Mouse (Mus musculus) heart, postnatal 25 days (tissue): ENCODE data around the gene Kazald1. TPM values are rescaled to one million over a fixed set of nuclear protein-coding genes. Genes with fewer than 3 reads are reported as not detected.

Experiments used
- DNase-seq: peaks from one replicate; pipeline ENCODE4 v3.0.0; 2022; ENCODE audit warnings: low spot score
- intact Hi-C: fragments of 180-260 bp; cut with DNase I; formaldehyde crosslinking; loops from one replicate; pipeline ENCODE4 v1.15.1; 2025
- total RNA-seq, 2 experiments: library from RNA; stranded (reverse); gene quantifications; 2 replicates each; pipeline ENCODE4 v1.2.3; 2021

The Kazald1 gene
- total RNA-seq, 2 experiments from 2014 or later, result 3.8 to 5.2 TPM

DNA sequence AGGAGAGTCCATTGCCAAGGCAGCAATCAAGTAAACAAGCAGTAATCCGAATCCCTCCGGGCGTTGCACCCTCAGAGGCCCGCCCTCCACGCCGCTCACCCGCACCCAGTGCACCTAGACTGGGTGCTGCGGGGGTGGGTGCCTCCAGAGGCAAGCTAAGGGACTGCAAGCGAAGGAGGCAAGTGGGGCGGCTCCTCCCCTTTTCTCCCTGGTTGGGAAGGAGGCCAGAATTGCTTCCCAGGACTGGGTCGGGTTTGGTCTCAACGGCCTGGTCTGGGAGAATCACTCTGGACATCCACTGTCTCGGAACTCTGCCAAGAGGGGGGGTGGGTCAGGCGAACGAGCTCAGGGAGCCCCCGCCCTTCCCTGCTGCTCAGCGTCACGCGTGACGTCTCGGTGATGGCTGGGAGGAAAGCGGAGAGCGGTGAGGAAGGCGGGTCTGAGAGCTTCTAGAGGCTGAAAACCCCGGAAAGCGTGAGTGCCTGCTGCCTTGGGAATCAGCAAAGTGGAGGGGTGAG is 27.6 kb upstream of the Kazald1 start, which contains the start of gene Sfxn3:
Gene Sfxn3, plus strand, starts transcription at position 87 of the 518 bp plus-strand sequence.
- intact Hi-C loops, result no loop called here
- peak; percentile 94 for DNase-seq

GRCm38 (mm10) chr19:45047935-45048643 is 27.0 kb upstream of the Kazald1 start:
- peak; percentile 66 for DNase-seq
- intact Hi-C loops, result no loop called here

- intact Hi-C loops, result no loop called here
- DNase-seq, result no peak
These were observed 26.2 kb upstream of the Kazald1 start for GRCm38 (mm10) chr19:45048644-45049365.

DNA sequence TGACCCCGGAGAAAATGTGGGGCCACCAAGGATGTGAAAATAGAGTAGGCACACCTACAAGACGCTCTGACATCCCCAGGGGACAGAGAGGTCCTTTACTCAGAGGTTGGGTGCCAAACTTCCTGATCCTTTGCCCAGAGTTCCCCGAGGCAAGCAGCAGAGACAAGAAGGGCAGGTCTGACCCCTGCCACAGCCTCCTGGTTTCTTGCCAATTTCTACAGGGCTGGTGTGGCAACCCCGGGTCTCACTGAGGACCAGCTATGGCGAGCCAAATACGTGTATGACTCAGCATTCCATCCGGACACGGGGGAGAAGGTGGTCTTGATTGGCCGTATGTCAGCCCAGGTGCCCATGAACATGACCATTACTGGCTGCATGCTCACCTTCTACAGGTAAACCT is 25.5 kb upstream of the Kazald1 start:
- intact Hi-C loops, result no loop called here
- no peak for DNase-seq

DNA sequence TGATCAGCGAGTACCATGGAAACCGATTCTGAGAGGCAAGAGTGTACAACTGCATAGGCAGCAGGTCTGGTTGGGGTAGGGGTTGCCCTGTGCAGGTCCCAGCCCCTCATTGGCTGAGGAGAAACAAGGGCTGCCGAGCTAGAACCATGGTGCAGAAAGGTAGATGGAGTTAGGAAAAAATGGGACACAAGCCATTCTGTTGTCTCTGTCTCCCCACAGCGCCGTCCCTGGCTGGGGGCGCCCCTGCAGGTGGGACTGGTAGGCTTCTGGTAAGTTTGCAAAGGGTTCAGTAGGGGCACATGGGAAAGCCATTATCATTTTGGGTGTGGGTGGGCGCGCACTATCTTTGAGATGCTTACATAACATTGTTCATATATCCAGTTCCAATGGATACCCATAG is 21.6 kb upstream of the Kazald1 start:
- intact Hi-C loops, result no loop called here
- no peak for DNase-seq

DNA sequence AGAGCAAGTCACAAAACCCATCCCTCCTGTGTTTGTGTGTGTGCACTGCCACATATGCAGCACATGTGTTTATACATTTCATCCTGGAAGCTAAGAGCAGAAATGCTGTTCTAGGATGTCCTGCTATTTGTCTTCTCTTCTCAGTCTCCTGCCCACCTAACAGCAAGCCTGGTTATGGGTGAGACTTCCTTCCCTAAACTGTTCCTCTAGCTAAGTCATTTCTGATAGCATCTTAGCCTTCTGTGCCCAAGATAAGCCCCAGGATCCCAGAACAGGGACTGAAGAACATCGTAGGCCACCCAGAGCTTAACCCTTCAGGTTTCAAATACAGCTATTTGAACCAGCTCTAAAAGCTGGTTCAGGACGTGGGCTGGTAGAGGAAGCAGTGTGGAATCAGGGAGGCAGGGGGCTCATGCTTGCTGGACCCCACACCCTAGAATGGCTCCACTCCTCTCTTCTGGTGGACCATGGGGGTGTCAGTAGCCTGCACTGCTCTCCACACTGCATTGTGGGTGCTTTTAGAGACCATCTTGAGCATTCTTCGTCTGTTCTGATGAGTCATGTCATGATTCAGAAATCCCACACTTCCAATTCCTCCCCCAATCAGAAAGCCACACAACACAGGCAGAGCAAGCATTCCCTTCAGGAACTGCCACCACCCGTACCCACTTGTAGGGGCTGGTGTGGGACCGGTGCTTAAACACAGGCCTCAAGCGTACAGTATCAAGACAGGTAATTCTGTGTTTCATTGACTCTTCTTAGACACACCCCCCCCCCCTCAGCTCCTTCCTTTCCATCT is 19.9 kb upstream of the Kazald1 start:
- intact Hi-C loops, result no loop called here

GRCm38 (mm10) chr19:45056364-45056763 is 18.7 kb upstream of the Kazald1 start:
- intact Hi-C loops, result no loop called here
- DNase-seq, result no peak

More for the DNA sequence above, 19.9 kb upstream of the Kazald1 start:
- no peak for DNase-seq

DNA sequence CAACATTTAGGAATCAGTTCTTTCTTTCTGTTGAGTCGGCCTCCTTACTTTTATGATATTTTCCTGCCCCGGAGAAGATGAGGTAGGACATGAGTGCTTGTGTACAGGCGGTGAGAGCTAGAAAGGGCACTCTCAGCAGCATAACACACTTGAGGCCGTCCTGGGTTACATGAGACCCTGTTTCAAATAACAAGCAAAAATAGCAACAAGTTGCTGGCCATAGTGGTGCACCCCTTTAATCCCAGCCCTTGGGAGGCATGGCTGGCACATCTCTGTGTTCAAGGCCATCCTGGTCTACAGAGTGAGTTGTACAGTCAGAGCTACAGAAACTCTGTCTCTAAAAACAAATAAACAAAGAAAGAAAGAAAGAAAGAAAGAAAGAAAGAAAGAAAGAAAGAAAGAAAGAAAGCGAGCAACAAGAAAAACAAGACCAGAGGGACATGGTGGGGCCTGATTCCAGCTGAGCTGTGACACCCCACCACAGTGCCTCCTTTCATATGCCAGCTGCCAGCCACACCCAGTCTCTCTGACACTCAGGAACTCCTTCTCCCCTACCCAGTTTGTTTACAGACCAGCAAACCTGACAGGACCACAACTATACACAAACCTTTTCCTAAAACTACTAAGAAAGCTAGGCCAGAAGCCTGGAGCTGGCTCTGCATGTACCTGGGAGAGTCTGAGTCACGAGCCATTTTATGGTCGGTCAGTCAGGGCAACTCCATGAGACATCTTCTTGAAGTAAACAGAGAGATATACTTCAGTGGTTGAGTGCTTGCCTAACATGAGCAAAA is 17.9 kb upstream of the Kazald1 start:
- DNase-seq, result no peak
- intact Hi-C loops, result no loop called here

DNA sequence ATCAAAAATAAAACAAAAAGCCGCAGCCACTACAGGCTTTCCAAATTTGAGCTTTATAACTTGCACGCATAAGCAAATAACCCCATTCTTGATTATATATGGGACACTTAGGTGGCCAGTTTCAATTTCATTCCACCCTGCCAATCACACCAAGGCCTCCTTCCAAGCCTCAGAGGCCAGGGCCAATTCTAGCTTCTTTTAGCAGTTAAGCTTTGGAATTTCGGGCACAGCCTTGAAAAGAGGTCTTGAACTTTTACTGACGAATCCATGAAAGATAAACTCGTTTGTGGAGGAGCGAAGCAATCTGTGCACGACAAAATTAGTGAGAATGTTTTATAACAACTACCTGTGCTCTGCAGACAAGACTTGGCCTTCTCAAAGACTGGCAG is 17.3 kb upstream of the Kazald1 start:
- no peak for DNase-seq
- intact Hi-C loops, result loop anchor here (2.0 kb wide), 1 partner anchor 17 kb away; the partner anchor contains the start of gene Kazald1

DNA sequence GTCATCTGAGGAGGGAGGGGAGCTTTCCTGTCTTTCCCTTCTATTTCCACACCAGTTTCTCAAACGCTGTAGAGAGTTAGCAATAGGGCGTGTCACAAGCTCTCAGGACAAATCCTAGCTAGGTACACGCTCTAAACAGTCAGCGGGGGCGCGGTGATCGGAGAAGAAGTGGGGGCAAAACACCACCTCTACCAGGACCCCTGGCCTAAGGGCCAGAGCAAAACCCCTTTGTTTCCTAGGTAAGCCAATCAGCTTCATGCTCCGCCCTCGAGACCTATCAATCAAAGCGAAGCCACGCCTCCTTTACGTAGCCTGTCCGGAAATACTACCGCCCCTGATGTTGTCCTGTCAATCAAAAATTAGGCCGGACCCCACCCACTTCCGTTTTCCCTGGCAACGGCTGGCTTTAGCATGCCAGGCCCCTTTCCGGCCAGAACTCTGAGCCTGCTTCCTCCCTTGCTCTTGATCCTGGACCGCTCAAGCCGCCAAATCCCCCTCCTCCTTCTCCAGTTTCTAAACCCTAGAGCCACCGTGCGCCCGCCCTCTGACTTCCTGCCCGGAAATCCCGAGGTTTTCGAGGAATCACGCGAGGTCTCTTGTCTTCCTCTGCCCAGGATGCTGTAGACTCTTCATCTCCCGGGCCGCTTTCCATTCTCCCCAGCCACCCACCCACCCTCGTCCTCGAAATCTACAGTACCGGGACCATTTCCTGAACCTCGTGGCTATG is 16.8 kb upstream of the Kazald1 start:
- DNase-seq, result peak; percentile 88
- intact Hi-C loops, result loop anchor here (2.0 kb wide), 1 partner anchor 17 kb away; the partner anchor contains the start of gene Kazald1

DNA sequence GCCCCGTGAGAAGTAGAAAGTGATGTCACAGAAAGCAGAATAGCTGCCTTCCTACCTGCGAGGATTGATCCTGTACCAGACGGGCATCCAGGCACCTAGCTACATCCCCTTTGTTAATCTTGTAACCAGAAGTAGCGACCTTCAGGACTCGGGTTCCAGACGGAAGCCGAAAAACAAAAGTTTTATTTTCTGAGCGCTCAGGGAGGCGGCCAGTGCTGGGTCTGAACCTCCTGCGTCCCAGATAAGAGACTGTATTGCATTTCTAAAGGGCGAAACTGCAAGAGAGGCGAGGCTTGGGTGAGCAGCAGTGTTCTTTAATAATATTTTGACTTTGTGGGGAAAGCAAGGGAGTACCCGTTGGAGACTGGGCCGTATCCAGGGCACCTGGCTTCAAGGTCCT is 16.2 kb upstream of the Kazald1 start:
- intact Hi-C loops, result loop anchor here (2.0 kb wide), 1 partner anchor 16 kb away; the partner anchor contains the start of gene Kazald1
- no peak for DNase-seq

GRCm38 (mm10) chr19:45063565-45064292 is 11.3 kb upstream of the Kazald1 start:
- DNase-seq, result no peak
- intact Hi-C loops, result no loop called here

GRCm38 (mm10) chr19:45065226-45065625 is 9.8 kb upstream of the Kazald1 start:
- DNase-seq, result no peak
- intact Hi-C loops, result no loop called here

- DNase-seq, result no peak
- intact Hi-C loops, result no loop called here
These were observed 7.9 kb upstream of the Kazald1 start for GRCm38 (mm10) chr19:45067170-45067569.

DNA sequence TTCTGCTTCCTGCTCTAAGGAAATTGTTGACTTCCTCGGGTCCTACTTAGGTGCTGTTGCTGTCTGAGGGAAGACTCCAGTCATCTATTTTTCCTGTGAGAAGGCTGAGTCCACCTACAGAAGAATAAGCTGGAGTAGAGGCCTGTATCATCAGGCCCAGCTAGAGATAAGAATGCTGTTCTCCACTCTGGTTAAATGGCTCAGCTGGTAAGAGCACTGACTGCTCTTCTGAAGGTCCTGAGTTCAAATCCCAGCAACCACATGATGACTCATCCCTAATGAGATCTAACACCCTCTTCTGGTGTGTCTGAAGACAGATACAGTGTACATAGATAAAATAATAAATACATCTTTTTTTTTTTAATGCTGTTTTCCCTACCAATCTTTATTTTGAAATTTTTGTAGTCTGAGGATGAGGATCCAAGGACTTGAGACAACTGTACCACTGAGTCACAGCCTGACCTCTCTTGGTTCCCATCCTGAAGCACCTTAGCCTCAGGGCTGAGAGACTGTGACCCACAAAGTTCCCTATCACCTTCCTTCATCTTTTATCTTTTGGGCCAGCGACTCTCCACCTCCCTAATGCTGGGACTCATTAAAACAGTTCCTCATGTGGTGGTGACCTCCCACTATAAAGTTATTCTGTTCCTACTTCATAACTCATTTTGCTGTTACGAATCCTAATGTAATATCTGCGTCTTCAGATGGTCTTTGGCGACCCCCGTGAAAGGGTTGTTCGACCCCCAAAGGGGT is 7.1 kb upstream of the Kazald1 start:
- intact Hi-C loops, result no loop called here
- no peak for DNase-seq

DNA sequence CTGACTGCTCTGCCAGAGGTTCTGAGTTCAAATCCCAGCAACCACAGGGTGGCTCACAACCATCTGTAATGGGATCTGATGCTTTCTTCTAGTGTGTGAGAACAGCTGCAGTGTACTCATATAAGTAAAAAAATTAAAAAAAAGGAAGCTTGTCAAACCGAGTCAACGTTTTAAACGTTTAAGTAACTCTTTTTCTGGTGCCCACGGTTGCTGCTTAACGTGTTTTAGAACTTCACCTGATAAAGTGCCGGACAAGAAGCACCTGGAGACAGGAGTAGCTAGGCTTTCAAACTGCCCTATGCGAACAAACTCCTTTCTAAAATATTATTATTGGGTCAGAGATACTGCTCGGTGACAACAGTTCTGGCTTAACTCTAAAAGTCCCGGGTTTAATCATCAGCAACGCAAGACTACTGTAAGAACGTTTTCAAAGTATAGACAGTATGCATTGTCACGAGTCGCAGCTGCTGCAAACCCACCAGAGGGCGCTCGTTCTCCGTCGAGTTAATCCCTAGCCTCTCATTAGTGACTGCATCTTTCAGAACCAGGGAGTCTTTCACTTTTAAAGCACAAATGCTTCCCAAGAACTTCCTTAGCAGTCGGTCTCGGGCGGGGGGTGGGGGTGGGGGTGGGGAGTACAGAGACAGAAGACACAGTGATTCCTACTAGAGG is 1.0 kb upstream of the Kazald1 start:
- intact Hi-C loops, result loop anchor here (2.0 kb wide), 1 partner anchor 15 kb away; no protein-coding TSS in a partner anchor
- DNase-seq, result no peak
